Mouse (Mus musculus) liver, embryonic 14.5 days (tissue): ENCODE data around the gene Gm42420. TPM values are rescaled to one million over a fixed set of nuclear protein-coding genes. Genes with fewer than 3 reads are reported as not detected.

Source experiments
- ATAC-seq: fragments of 200-750 bp; cut with Nextera tagmentation; 2 replicates; pipeline ENCODE4 v1.8.0; 2017; ENCODE audit warnings: moderate number of reproducible peaks, mild to moderate bottlenecking, moderate library complexity; ENCODE audit not compliant: insufficient read depth
- DNase-seq, 3 experiments: peaks; one replicate each; pipeline ENCODE4 v3.0.0-alpha.2; 2012 to 2013; ENCODE audit warnings: low read depth in 3 of 3, low spot score in 3 of 3
- H3K27ac ChIP-seq: fragments of 300-500 bp; sonication (generic); 2 replicates; pipeline ENCODE4 v1.5.1; 2014; ENCODE audit warnings: moderate library complexity, mild to moderate bottlenecking, control low read depth, inconsistent platforms
- H3K27me3 ChIP-seq: fragments of 300-500 bp; sonication (generic); 2 replicates; pipeline ENCODE4 v1.6.1; 2014; ENCODE audit warnings: mild to moderate bottlenecking, low read length, moderate library complexity; ENCODE audit not compliant: control insufficient read depth, insufficient read depth
- H3K36me3 ChIP-seq: fragments of 300-500 bp; sonication (generic); replicated peaks from 2 replicates; pipeline ENCODE4 v1.6.1; 2014; ENCODE audit warnings: low read depth; ENCODE audit not compliant: control insufficient read depth, insufficient read depth
- H3K4me1 ChIP-seq, 2 experiments: fragments of 200-500 bp in 1 of 2; fragments of 300-500 bp in 1 of 2; sonication (generic) in 1 of 2; replicated peaks; 2 replicates each; pipeline ENCODE4 v1.6.1; 2012 to 2014; ENCODE audit warnings: antibody characterized with exemption in 1 of 2, inconsistent platforms in 1 of 2, low read length in 1 of 2; ENCODE audit not compliant: control insufficient read depth in 2 of 2, insufficient read depth in 2 of 2
- H3K4me2 ChIP-seq: fragments of 300-500 bp; sonication (generic); 2 replicates; pipeline ENCODE4 v1.6.1; 2014; ENCODE audit warnings: low read depth, mild to moderate bottlenecking, control low read depth, moderate library complexity
- H3K4me3 ChIP-seq, 2 experiments: fragments of 200-500 bp in 1 of 2; fragments of 300-500 bp in 1 of 2; sonication (generic) in 1 of 2; 2 replicates each; pipeline ENCODE4 v1.5.1; 2012 to 2014; ENCODE audit warnings: low read depth in 2 of 2, low read length in 2 of 2, mild to moderate bottlenecking in 2 of 2, control low read depth in 1 of 2, inconsistent platforms in 1 of 2, moderate library complexity in 1 of 2; ENCODE audit not compliant: insufficient read depth in 1 of 2
- H3K9ac ChIP-seq: fragments of 300-500 bp; sonication (generic); replicated peaks from 2 replicates; pipeline ENCODE4 v1.6.1; 2014; ENCODE audit warnings: mild to moderate bottlenecking, control low read depth, moderate library complexity
- H3K9me3 ChIP-seq: fragments of 300-500 bp; sonication (generic); 2 replicates; pipeline ENCODE4 v1.6.1; 2016; ENCODE audit warnings: low read length, mixed read lengths; ENCODE audit not compliant: control insufficient read depth
- CTCF ChIP-seq: IDR thresholded peaks from 2 replicates; pipeline ENCODE4 v1.5.1; 2016; ENCODE audit warnings: antibody characterized with exemption, low read depth, control low read depth
- EP300 ChIP-seq: IDR thresholded peaks from 2 replicates; pipeline ENCODE4 v1.6.1; 2016; ENCODE audit warnings: antibody characterized with exemption, low read depth
- WGBS: fragments of 180-500 bp; shearing (Covaris S2); extraction: QIAGEN DNeasy Blood & Tissue Kit; methylation state at CpG from one replicate; pipeline ENCODE4 v1.1.7; 2014; ENCODE audit not compliant: insufficient replicate concordance; 5-methylcytosine and 5-hydroxymethylcytosine counted together
- polyA plus RNA-seq, 2 experiments: library from polyadenylated mRNA; depleted of rRNA in 1 of 2; stranded (reverse) in 1 of 2; unstranded in 1 of 2; fragments of >200 nt; fragmentation: Nextera tagmentation in 1 of 2; extraction: Ambion mirVana in 1 of 2; gene quantifications; 2 replicates each; pipeline versions ENCODE4 v1.2.1 to v1.2.3; 2012 to 2014

Gene Gm42420
- 0.87 and 1.6 TPM in 2 replicates for polyA plus RNA-seq (2012; rRNA removed)
- 2.1 and 2.5 TPM in 2 replicates for polyA plus RNA-seq (2014; fragmentation: Nextera tagmentation; extraction: Ambion mirVana)

- ATAC-seq (0 out of 2 replicates have a peak, but pooled peaks have one; percentile 32), DNase-seq (no peak)
- Histone ChIP-seq H3K9ac (no peak within 1 kb of the TSS), H3K4me1 (peaks cover 15% of the 10 kb centered on the region in 2 experiments), H3K9me3 (no peaks in the 10 kb centered on the region), H3K36me3 (no peaks in the 10 kb centered on the region; the same call in 1 of the 2 replicates), H3K27ac (no peak within 1 kb of the TSS), H3K4me3 (no peak within 1 kb of the TSS), H3K27me3 (no peaks in the 10 kb centered on the region), H3K4me2 (no peak within 1 kb of the TSS)
- TF ChIP-seq CTCF (no peak), EP300 (no peak)
- WGBS: 50% methylated on average over 6 of the region's 6 CpGs
Observed at GRCm38 (mm10) chr6:39585517-39585916, at the start of gene Gm42420. TSS of gene Gm42420 (plus strand) at chr6:39585753.

- H3K4me1 ChIP-seq: peaks cover 0 to 14% of the 10 kb centered on the region in 2 experiments; a peak in 2 of 4 replicates
- no peak overlapping the region for H3K9ac ChIP-seq
- H3K9me3 ChIP-seq: no peaks in the 10 kb centered on the region
- TF ChIP-seq EP300 (no peak), CTCF (no peak)
- H3K36me3 ChIP-seq: no peaks in the 10 kb centered on the region
- no peak overlapping the region for H3K27ac ChIP-seq
- H3K4me3 ChIP-seq: no peak overlapping the region
- H3K27me3 ChIP-seq: no peaks in the 10 kb centered on the region
- ATAC-seq (no peak), DNase-seq (no peak)
- whole genome bisulfite sequencing: 45% methylated on average over 1 of the region's 1 CpGs
- H3K4me2 ChIP-seq: no peak overlapping the region
Observed at GRCm38 (mm10) chr6:39536621-39537020, 48.9 kb upstream of the Gm42420 start.

GRCm38 (mm10) chr6:39537276-39537675 lies 48.3 kb upstream of the Gm42420 start:
- H3K4me1 ChIP-seq: peaks cover 0 to 14% of the 10 kb centered on the region in 2 experiments; a peak in 2 of 4 replicates
- H3K9ac ChIP-seq: no peak overlapping the region
- no peaks in the 10 kb centered on the region for H3K9me3 ChIP-seq
- WGBS: 66% methylated on average over 5 of the region's 5 CpGs
- H3K4me3 ChIP-seq: no peak overlapping the region
- ATAC-seq: no peak
- no peak overlapping the region for H3K4me2 ChIP-seq
- DNase-seq: no peak
- H3K27ac ChIP-seq: no peak overlapping the region
- TF ChIP-seq CTCF (no peak), EP300 (no peak)
- H3K27me3 ChIP-seq: no peaks in the 10 kb centered on the region
- H3K36me3 ChIP-seq: no peaks in the 10 kb centered on the region

DNA sequence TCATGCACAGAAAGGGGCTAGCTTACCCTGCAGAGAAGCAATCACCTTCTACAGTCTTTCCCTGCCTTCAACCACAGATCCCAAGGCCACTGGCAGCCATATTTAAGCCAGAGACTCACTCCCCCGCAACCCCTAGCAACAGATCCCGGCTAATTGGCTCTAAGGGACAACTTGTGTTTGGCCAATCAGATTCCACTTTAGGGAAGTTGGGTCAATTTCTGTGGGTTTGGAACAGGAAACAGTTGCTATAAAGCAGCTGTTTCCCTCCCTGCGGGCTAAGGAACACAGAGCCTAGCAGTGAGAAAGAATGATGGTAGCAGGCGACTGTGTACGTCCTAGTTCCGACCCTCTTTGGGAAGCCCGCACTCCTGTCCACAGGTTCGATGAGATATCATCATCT lies 47.3 kb upstream of the Gm42420 start:
- Histone ChIP-seq H3K4me2 (no peak overlapping the region), H3K36me3 (no peaks in the 10 kb centered on the region), H3K27ac (no peak overlapping the region), H3K27me3 (no peaks in the 10 kb centered on the region), H3K9ac (no peak overlapping the region), H3K9me3 (no peaks in the 10 kb centered on the region), H3K4me1 (peaks cover 0 to 20% of the 10 kb centered on the region in 2 experiments; a peak in 2 of 4 replicates), H3K4me3 (no peak overlapping the region)
- 14% methylated on average over 8 of the region's 8 CpGs for WGBS
- DNase-seq (no peak), ATAC-seq (no peak)
- TF ChIP-seq EP300 (no peak), CTCF (no peak)

GRCm38 (mm10) chr6:39539679-39540155 lies 45.8 kb upstream of the Gm42420 start:
- Histone ChIP-seq H3K4me3 (no peak overlapping the region), H3K27me3 (no peaks in the 10 kb centered on the region), H3K27ac (no peak overlapping the region), H3K4me2 (no peak overlapping the region), H3K9ac (no peak overlapping the region), H3K36me3 (no peaks in the 10 kb centered on the region), H3K9me3 (no peaks in the 10 kb centered on the region), H3K4me1 (peaks cover 0 to 23% of the 10 kb centered on the region in 2 experiments; a peak in 2 of 4 replicates)
- ATAC-seq (peak; percentile 58), DNase-seq (no peak)
- TF ChIP-seq CTCF: no peak
- TF ChIP-seq EP300: no peak
- WGBS: 16% methylated on average over 7 of the region's 7 CpGs
